Mouse (Mus musculus): Measurements from ENCODE around the gene Slc2a1.

- TF ChIP-seq EP300 (IDR thresholded peaks at IDR 0.05; ENCODE audit: low read length) (no peak), CTCF (conservative IDR thresholded peaks at IDR 0.05 in 1 of 2, IDR thresholded peaks at IDR 0.05 in 1 of 2; ENCODE audit: low read depth in 2 of 2, low read length in 2 of 2) (no peak), MEF2A (IDR thresholded peaks at IDR 0.05; ENCODE audit: borderline replicate concordance, low read depth, low read length) (no peak), MAZ (IDR thresholded peaks at IDR 0.05; ENCODE audit: low read depth, low read length) (no peak), USF2 (conservative IDR thresholded peaks at IDR 0.05; ENCODE audit: low read depth, low read length) (no peak), HCFC1 (IDR thresholded peaks at IDR 0.05; ENCODE audit: low read depth, low read length) (no peak), GABPA (IDR thresholded peaks at IDR 0.05; ENCODE audit: insufficient replicate concordance, low read depth, low read length) (no peak), MAX (IDR thresholded peaks at IDR 0.05; ENCODE audit: low read length) (no peak), ETS1 (conservative IDR thresholded peaks at IDR 0.05; ENCODE audit: low read depth, low read length) (no peak), POLR2A (IDR thresholded peaks at IDR 0.05; ENCODE audit: low read depth, low read length) (no peak)
Measured at GRCm38 (mm10) chr4:119072363-119072940, 36.1 kb upstream of the Slc2a1 start.

Data from CH12.LX (cell line).